Mouse (Mus musculus) lung, postnatal 0 days (tissue): ENCODE data around the gene Arhgef6. TPM values are rescaled to one million over a fixed set of nuclear protein-coding genes. Genes with fewer than 3 reads are reported as not detected.

Source experiments
- ATAC-seq: fragments of 200-750 bp; cut with Nextera tagmentation; 2 replicates; pipeline ENCODE4 v1.8.0; 2017; ENCODE audit warnings: moderate library complexity
- DNase-seq: peaks from one replicate; pipeline ENCODE4 v3.0.0-alpha.2; 2016; ENCODE audit warnings: low spot score
- H3K27ac ChIP-seq: fragments of 300-500 bp; sonication (generic); 2 replicates; pipeline ENCODE4 v1.5.1; 2014; ENCODE audit warnings: antibody characterized with exemption, mild to moderate bottlenecking, low read length, mixed read lengths
- H3K27me3 ChIP-seq: fragments of 300-500 bp; sonication (generic); replicated peaks from 2 replicates; pipeline ENCODE4 v1.6.1; 2014; ENCODE audit warnings: low read length, mixed read lengths; ENCODE audit not compliant: insufficient read depth
- H3K36me3 ChIP-seq: fragments of 300-500 bp; sonication (generic); 2 replicates; pipeline ENCODE4 v1.6.1; 2014; ENCODE audit warnings: low read length, mixed read lengths; ENCODE audit not compliant: insufficient read depth
- H3K4me1 ChIP-seq: fragments of 300-500 bp; sonication (generic); 2 replicates; pipeline ENCODE4 v1.6.1; 2014; ENCODE audit warnings: antibody characterized with exemption, low read depth, low read length, mixed read lengths; ENCODE audit not compliant: insufficient read depth
- H3K4me2 ChIP-seq: fragments of 300-500 bp; sonication (generic); replicated peaks from 2 replicates; pipeline ENCODE4 v1.6.1; 2014; ENCODE audit warnings: low read depth, mild to moderate bottlenecking, low read length, moderate library complexity, mixed read lengths
- H3K4me3 ChIP-seq: fragments of 300-500 bp; sonication (generic); 2 replicates; pipeline ENCODE4 v1.5.1; 2014; ENCODE audit warnings: low read depth, low read length
- H3K9ac ChIP-seq: fragments of 300-500 bp; sonication (generic); replicated peaks from 2 replicates; pipeline ENCODE4 v1.6.1; 2014; ENCODE audit warnings: low read depth, mild to moderate bottlenecking
- H3K9me3 ChIP-seq: fragments of 300-500 bp; sonication (generic); 2 replicates; pipeline ENCODE4 v1.6.1; 2016; ENCODE audit warnings: low read length, mixed read lengths
- CTCF ChIP-seq: IDR thresholded peaks from 2 replicates; pipeline ENCODE4 v1.5.1; 2016; ENCODE audit warnings: antibody characterized with exemption, mild to moderate bottlenecking
- EP300 ChIP-seq: IDR thresholded peaks from 2 replicates; pipeline ENCODE4 v1.6.1; 2016; ENCODE audit warnings: antibody characterized with exemption, mild to moderate bottlenecking, control low read depth
- WGBS: fragments of 180-500 bp; shearing (Covaris S2); extraction: QIAGEN DNeasy Blood & Tissue Kit; methylation state at CpG from one replicate; pipeline ENCODE4 v1.1.7; 2014; 5-methylcytosine and 5-hydroxymethylcytosine counted together
- polyA plus RNA-seq: library from polyadenylated mRNA; unstranded; fragments of >200 nt; fragmentation: Nextera tagmentation; extraction: Ambion mirVana; gene quantifications from 2 replicates; pipeline ENCODE4 v1.2.1, GENCODE M21; 2015

Gene Arhgef6
- polyA plus RNA-seq, 1 experiment from 2014 or later = 23.3 TPM

DNA sequence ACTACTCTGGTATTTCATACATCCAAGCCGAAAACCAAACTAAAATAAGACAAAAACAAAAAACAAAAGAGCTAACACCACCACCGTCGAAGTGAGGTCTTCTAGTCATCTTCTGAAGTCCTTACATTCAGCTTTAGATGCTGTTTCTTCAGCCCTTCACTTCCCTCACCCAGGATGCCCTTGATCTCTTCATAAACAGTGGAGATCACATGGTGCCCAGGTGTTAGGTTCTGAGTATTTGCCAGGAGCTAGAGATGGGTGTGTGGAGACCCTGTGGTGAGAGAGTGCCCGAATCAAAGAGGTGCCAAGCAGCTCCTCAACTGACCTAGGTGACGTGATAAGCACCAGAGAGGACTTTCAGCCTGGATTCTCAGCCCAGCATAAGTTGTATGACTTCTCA is 149.2 kb downstream of the Arhgef6 start:
- Histone ChIP-seq H3K36me3 (no peaks in the 10 kb centered on the region), H3K4me2 (no peak overlapping the region), H3K27ac (no peak overlapping the region), H3K4me1 (no peaks in the 10 kb centered on the region), H3K9me3 (no peaks in the 10 kb centered on the region), H3K9ac (no peak overlapping the region), H3K4me3 (no peak overlapping the region), H3K27me3 (no peaks in the 10 kb centered on the region)
- TF ChIP-seq CTCF (no peak), EP300 (no peak)
- WGBS = 67% methylated on average over 5 of the region's 5 CpGs
- no peak for ATAC-seq
- no peak for DNase-seq

DNA sequence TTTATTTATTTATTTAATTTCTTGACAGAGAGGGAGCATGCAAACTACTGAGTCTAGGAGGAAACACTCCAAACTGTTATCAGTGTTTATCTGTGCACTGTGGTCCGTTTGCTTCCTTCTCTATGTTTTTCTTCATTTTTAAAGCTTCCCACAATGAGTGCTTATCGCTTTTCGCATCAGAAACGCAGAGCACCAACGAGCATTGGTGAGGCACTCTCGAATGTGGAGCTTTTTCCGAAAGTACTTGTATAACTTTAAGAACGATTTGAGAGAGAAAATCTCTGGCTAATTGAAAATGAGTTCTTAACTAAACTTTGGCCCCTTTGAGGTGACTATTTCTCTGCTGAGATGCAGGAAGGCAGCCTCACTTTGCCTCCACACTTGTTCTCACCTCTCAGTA is 151.2 kb downstream of the Arhgef6 start:
- Histone ChIP-seq H3K4me2 (no peak overlapping the region), H3K36me3 (no peaks in the 10 kb centered on the region), H3K9ac (no peak overlapping the region), H3K9me3 (no peaks in the 10 kb centered on the region), H3K27ac (no peak overlapping the region), H3K27me3 (no peaks in the 10 kb centered on the region), H3K4me1 (no peaks in the 10 kb centered on the region), H3K4me3 (no peak overlapping the region)
- ATAC-seq = no peak
- DNase-seq = no peak
- TF ChIP-seq CTCF (no peak), EP300 (no peak)
- WGBS = 62% methylated on average over 8 of the region's 8 CpGs

DNA sequence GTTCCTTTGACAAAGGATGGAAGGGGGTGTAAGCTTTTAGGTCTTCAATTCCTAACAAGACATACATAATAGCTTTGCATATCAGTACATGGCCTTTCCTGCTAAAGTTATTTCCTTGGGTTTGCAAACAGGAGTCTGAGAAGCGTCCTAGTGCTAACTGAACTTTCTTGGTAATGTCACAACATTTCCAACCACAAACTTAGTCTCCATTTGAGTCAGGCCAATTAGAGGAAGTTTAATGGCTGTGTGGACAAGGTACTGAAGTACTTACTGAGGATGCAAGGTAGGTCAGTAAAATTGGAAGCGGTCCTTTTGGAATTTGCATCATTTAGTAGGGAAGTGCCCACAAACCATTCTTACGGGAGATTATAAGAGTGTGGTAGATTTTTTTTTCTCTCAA is 155.2 kb downstream of the Arhgef6 start:
- no peak overlapping the region for H3K9ac ChIP-seq
- H3K27me3 ChIP-seq = no peaks in the 10 kb centered on the region
- TF ChIP-seq CTCF (no peak), EP300 (no peak)
- H3K9me3 ChIP-seq = no peaks in the 10 kb centered on the region
- DNase-seq (no peak), ATAC-seq (no peak)
- no peak overlapping the region for H3K27ac ChIP-seq
- H3K4me1 ChIP-seq = no peaks in the 10 kb centered on the region
- 91% methylated on average over 3 of the region's 3 CpGs for WGBS
- no peak overlapping the region for H3K4me3 ChIP-seq
- no peak overlapping the region for H3K4me2 ChIP-seq
- H3K36me3 ChIP-seq = no peaks in the 10 kb centered on the region

DNA sequence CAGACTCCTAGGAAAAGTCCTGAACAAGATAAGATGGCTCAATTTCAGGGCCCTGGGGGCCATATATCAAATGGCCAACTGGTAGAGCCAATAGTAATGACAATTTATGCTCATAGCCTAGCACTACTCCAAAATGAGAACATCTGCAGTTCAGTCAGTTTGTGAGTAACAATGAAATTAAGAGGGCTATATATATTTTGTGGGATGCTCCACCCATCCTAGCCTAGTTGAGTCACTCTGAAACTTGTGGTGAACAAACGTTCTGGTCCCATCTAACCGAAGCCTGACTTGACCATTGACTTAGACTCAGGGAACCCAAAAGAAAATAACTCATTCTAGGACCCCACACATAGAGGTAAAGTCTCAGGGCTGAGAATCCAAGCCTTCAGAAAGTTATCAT is 156.1 kb downstream of the Arhgef6 start:
- ATAC-seq (no peak), DNase-seq (no peak)
- Histone ChIP-seq H3K36me3 (no peaks in the 10 kb centered on the region), H3K27ac (no peak overlapping the region), H3K4me2 (no peak overlapping the region), H3K9ac (no peak overlapping the region), H3K4me3 (no peak overlapping the region), H3K9me3 (no peaks in the 10 kb centered on the region), H3K27me3 (no peaks in the 10 kb centered on the region), H3K4me1 (no peaks in the 10 kb centered on the region)
- TF ChIP-seq CTCF (no peak), EP300 (no peak)
- WGBS = 80% methylated on average over 2 of the region's 2 CpGs

Other genes with a start within 250 kb of the Arhgef6 start
- not detected in 2 replicates for gene Cd40lg, start 126.6 kb downstream of the Arhgef6 start, polyA plus RNA-seq
- 50.4 and 52.4 TPM in 2 replicates for gene Rbmx, start 54.3 kb upstream of the Arhgef6 start, polyA plus RNA-seq
- not detected in 2 replicates for gene Gm364, start 70.4 kb upstream of the Arhgef6 start, polyA plus RNA-seq
- gene Gpr101, start 165.0 kb upstream of the Arhgef6 start, polyA plus RNA-seq = not detected in 2 replicates